Mouse (Mus musculus) thymus, postnatal 36 days (tissue): ENCODE data around the gene Krtap9-3.
"Not testable (repeated sequence)": the region's sequence is repeated elsewhere in the genome, so short reads cannot be mapped to it uniquely, and the experiment has no call there.

Source experiments
- DNase-seq, 2 experiments: peaks; one replicate each; pipeline ENCODE4 v3.0.0; 2022; ENCODE audit warnings: mixed read lengths in 2 of 2

Gene Krtap9-3

DNA sequence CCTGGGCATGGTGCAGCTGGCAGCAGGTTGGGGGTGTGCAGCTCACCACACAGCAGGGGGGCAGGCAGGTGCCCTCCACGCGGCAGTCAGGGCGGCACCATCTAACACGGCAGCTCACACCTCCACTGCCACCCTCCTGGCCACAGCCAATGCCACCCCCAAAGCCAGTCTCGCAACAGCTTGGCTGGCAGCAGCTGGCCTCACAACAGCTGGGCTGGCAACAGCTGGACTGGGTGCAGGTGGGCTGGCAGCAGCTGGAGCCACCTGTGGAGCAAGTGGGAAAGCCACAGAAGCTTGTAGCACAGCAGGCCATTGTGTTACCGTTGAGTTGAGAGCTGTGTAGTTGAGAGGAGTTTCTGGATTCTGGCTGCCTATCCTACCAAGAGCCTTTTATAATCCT lies at the start of gene Krtap9-3:
TSS of gene Krtap9-3 (minus strand) at position 364 of the 400 bp plus-strand sequence.
- DNase-seq, result not testable (repeated sequence)

- no peak for DNase-seq
These were observed 48.5 kb upstream of the Krtap9-3 start for GRCm38 (mm10) chr11:99646444-99646843.

GRCm38 (mm10) chr11:99644351-99644750 lies 46.4 kb upstream of the Krtap9-3 start:
- DNase-seq, result no peak

GRCm38 (mm10) chr11:99643635-99644139 lies 45.8 kb upstream of the Krtap9-3 start, which contains the start of gene Krtap4-7:
Krtap4-7 (minus strand) TSS chr11:99644089.
- DNase-seq, result not testable (repeated sequence)

- DNase-seq, result no peak
These were observed 43.0 kb upstream of the Krtap9-3 start for GRCm38 (mm10) chr11:99640926-99641325.

DNA sequence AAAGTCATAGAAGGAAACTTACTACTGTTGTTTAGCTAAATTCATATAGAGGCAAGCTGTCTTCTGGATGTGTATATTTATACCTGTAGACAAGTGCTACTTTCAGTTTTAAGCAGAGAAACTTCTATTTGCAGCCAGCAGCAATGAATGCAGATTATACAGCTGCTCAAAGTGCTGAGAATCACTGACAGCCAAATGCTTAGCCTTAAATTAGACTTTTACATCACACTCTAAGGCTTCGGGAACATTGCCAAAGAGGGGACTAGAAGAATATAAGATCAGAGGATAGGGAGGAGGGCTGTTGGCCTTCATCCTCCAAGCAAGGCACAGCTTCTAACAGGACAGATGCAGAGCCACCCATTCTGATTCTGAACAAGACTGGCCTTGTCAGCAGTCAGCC lies 39.2 kb upstream of the Krtap9-3 start:
- no peak for DNase-seq

GRCm38 (mm10) chr11:99634653-99635134 lies 36.8 kb upstream of the Krtap9-3 start, which contains the start of gene Krtap4-2:
Krtap4-2 (minus strand) TSS chr11:99635084.
- DNase-seq, result no peak

GRCm38 (mm10) chr11:99633293-99633692 lies 35.4 kb upstream of the Krtap9-3 start:
- DNase-seq, result no peak

DNA sequence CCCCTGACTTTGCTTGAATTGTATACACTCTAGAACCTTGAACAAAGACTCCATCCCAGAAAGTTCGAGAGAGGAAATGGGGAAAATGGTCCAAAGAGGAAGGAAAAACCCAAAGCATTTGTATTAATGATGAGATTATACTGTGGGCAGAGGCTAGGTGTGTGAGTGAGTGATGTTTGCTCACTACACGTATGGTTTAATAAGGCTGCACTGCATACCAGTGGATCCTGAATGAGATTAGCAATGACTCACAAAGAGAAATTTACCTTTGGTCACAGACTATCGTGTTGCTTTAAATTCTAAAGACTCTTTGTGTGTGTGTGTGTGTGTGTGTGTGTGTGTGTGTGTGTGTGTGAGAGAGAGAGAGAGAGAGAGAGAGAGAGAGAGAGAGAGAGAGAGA lies 33.0 kb upstream of the Krtap9-3 start:
- DNase-seq, result no peak

DNA sequence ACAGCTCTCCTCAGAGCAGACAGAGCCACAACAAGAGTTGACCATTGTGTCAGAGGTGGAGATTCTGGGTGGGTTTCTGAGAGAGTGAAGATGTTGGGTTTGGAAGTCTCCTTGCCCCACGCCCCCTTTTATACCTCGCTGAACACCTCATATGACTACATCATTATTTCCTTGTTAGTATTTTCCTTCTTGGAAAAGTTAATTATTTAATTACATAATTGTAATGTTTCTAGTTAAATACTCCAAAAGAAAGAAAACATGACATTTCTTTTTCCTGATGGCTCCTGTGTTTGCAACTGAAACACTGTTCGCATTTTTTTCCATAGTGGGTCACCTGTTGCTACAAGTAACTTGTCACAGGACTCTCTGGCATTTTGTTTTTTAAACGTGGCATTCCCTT lies 30.2 kb upstream of the Krtap9-3 start, which contains the start of gene Krtap4-1:
TSS of gene Krtap4-1 (minus strand) at position 101 of the 400 bp plus-strand sequence.
- DNase-seq, result no peak

- DNase-seq, result no peak
These were observed 22.4 kb upstream of the Krtap9-3 start, which contains the start of gene Gm11562 for GRCm38 (mm10) chr11:99620335-99620734. Gm11562 (minus strand) TSS chr11:99620435.

- no peak for DNase-seq
These were observed 17.0 kb upstream of the Krtap9-3 start, which contains the start of gene Krtap2-4 for GRCm38 (mm10) chr11:99614796-99615363. Krtap2-4 (minus strand) TSS chr11:99614846.

GRCm38 (mm10) chr11:99610089-99610488 lies 12.2 kb upstream of the Krtap9-3 start, which contains the start of gene Gm11937:
Gm11937 (minus strand) TSS chr11:99610189.
- not testable (repeated sequence) for DNase-seq

DNA sequence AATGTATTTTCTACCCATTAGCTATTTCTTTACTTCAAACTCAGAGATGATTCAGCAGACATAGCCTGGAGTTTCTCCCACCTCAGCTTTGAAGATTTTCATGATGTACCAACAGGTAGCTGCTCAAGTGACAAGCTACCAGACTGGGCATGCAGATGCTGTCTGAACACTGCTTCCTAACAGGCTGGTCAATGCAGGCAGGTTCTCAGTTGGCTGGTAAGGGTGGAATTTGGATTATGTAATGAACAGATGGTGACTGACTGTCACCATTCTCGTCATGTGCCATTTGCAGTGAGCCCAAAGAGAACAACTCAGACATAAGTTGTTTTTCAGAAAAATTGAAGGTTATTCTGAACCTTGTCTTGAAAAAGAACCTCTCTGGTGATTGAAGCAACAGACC lies 11.2 kb upstream of the Krtap9-3 start:
- DNase-seq, result no peak

DNA sequence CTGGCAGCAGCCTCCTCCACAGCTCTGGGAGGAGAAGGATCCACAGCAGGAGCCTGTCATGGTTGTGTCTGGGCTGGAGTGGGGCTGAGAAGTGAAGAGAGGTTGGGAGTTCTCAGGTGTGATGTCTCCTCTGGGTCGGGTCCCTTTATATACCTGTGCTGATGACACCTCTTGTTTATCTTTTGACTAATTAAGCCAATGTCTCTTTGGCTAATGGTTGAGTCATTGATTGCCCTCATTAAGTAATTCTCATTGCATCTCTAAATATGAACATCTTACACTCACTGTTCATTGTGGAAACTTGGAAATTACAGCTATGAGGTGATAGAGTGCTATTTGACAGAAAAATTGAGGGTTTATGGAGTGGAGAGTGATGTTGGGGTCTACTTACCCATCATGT lies 5.3 kb upstream of the Krtap9-3 start, which contains the start of gene Gm11938:
TSS of gene Gm11938 (minus strand) at position 101 of the 400 bp plus-strand sequence.
- DNase-seq, result not testable (repeated sequence)

DNA sequence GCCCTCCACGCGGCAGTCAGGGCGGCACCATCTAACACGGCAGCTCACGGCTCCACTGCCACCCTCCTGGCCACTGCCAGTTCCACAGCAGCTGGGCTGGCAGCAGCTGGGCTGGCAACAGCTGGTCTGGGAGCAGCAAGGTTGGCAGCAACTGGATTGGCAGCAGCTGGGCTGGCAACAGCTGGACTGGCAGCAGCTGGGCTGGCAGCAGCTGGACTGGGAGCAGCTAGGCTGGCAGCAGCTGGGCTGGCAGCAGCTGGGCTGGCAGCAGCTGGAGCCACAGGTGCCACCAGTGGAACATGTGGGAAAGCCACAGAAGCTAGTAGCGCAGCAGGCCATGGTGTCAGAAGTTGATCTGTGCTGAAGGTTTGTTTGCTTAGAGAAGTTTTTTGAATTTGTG lies 6.9 kb downstream of the Krtap9-3 start, which contains the start of gene Krtap1-3:
TSS of gene Krtap1-3 (minus strand) at position 359 of the 400 bp plus-strand sequence.
- no peak for DNase-seq

DNA sequence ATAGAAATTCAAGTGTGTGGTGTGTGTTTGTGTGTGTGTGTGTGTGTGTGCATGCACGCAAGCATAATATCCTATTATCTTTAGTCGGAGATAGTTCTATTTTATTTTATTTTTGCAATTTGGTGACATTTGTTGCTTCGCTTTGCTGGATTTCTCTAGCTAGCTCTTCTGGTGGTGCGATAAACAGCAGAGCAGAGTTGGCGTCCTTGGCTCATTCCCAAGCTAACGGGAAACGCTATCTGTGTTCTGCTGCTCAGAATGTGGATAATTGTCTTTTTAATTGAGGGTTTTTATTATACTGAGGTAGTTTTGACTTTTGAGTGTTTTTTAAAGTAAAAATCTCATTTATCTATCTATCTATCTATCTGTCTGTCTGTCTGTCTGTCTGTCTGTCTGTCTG lies 12.8 kb downstream of the Krtap9-3 start:
- DNase-seq, result no peak

GRCm38 (mm10) chr11:99583245-99583704 lies 14.6 kb downstream of the Krtap9-3 start, which contains the start of gene Krtap1-4:
Krtap1-4 (minus strand) TSS chr11:99583654.
- no peak for DNase-seq

DNA sequence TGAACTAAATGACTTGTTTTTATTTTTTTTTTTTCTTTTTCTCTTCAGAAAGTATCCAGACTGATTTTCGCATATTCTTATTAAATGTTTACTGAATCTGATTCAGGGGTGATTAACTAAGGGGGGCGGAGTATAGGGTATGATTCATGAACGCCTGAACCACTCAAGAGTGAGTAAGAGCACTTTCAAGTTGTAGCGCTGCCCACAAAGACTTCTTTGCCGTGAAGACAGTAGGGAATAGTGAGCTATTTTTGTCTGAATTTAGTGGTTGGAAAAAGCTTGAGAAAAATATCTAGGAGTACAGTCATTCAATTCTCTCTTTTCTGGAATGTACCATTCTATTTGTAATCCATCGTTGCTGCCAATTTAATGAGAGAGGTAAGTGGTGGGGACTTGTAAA lies 16.3 kb downstream of the Krtap9-3 start:
- no peak for DNase-seq

DNA sequence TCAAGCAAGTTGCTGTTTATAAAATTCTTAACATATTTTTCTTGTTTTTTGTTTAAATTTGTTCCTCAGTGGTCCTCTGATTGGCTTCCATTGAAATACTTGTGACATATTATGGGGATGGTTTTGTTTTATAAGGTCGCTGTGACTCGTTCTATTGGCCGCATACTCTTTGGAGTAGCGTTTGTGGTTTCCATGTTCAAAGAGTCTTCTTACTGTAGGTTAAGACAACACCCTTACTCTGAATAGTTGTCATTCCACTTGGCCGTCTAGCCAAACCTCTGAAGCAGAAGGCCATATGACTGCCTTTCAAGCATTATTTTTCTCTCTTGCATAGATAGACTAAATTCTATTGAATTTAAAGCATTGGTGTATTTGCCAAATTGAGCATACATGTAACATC lies 16.9 kb downstream of the Krtap9-3 start:
- DNase-seq, result no peak

DNA sequence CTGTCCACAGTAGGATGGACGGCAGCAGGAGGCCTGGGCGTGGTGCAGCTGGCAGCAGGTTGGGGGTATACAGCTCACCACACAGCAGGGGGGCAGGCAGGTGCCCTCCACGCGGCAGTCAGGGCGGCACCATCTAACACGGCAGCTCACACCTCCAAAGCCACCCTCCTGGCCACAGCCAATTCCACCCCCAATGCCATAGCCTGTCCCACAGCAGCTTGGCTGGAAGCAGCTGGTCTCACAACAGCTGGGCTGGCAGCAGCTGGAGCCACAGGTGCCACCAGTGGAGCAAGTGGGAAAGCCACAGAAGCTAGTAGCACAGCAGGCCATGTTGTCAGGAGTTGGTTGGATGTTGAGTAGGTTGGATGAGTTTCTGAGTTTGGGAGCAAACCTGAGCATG lies 17.3 kb downstream of the Krtap9-3 start, which contains the start of gene Krtap1-5:
TSS of gene Krtap1-5 (minus strand) at position 381 of the 400 bp plus-strand sequence.
- no peak for DNase-seq

DNA sequence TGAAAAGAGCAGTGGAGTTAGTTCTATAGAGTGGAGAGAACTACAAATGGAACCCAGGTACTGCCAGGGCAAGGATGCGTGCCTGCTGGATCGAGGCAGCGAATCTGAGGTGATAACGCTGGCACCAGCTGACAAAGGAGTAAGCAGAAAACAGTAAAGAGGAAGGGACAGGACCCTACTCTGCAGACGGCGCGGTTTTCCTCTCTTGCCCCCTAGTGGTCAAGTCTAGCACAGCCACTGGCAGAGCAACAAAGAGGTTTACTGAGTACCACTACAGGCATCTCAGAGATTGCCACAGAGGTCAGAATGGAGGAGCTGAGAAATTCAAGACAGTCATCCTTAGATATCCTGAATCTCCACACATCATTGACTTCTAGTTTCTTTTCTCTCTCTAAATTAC lies 23.8 kb downstream of the Krtap9-3 start:
- peak; percentile 35 to 50 for DNase-seq

DNA sequence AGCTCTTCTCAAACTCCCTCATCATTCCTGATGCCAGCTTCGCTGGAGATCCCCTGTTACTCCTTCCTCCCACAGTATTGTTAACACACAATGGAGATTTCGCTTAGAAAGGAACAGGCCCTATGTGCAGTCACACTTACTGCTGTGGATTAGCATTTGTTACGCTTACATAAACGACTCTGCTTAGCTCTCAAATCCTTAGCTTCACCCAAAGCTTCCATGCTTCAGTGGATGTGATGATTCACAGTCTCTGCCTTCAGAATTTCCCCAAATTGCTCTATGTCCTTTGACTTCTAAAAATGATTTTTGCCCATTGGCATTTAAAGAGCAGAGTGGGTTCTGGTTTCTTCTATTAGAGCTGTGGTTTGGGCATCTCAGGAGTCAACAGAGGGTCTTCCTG lies 24.7 kb downstream of the Krtap9-3 start:
- no peak for DNase-seq

- DNase-seq, result no peak
These were observed 31.4 kb downstream of the Krtap9-3 start, which contains the start of gene Krtap3-1 for GRCm38 (mm10) chr11:99566530-99566929. Krtap3-1 (minus strand) TSS chr11:99566630.
